Mouse (Mus musculus): ENCODE results near the gene Akr7a5.

- no peak for TF ChIP-seq ZC3H11A (IDR thresholded peaks at IDR 0.05; ENCODE audit: borderline replicate concordance, low read depth, low read length)
- no peak for TF ChIP-seq HCFC1 (IDR thresholded peaks at IDR 0.05; ENCODE audit: borderline replicate concordance, insufficient read depth, low read length)
- no peak for TF ChIP-seq ZNF384 (IDR thresholded peaks at IDR 0.05; ENCODE audit: low read depth, low read length)
- TF ChIP-seq CHD2 (IDR thresholded peaks at IDR 0.05; ENCODE audit: low read depth, low read length), result no peak
- TF ChIP-seq MAFK (IDR thresholded peaks at IDR 0.05; ENCODE audit: insufficient read depth, low read depth, low read length), result no peak
Observed at GRCm38 (mm10) chr4:139280530-139280929, 30.0 kb upstream of the Akr7a5 start.

All from ES-E14 (cell line).